Mouse (Mus musculus) brain, embryonic 14.5 days (tissue): Measurements from ENCODE around the gene Napa. TPM values are rescaled to one million over a fixed set of nuclear protein-coding genes. Genes with fewer than 3 reads are reported as not detected.
A peak's percentile ranks its signal among the peaks of the same experiment; 100 is the strongest.

Source experiments
- DNase-seq: peaks from one replicate; pipeline ENCODE4 v3.0.0-alpha.2; 2011; ENCODE audit warnings: low read depth
- CTCF ChIP-seq: fragments of 200-500 bp; IDR thresholded peaks from 2 replicates; pipeline ENCODE4 v1.5.1; 2012; ENCODE audit warnings: inconsistent platforms, mild to moderate bottlenecking, moderate library complexity, borderline replicate concordance; ENCODE audit not compliant: insufficient read depth, insufficient read length; ENCODE audit errors: extremely low read depth
- POLR2A ChIP-seq: fragments of 200-500 bp; IDR thresholded peaks from 2 replicates; pipeline ENCODE4 v1.6.1; 2012; ENCODE audit warnings: mild to moderate bottlenecking, inconsistent platforms, borderline replicate concordance; ENCODE audit not compliant: poor library complexity, insufficient read depth, insufficient read length, severe bottlenecking; ENCODE audit errors: extremely low read depth
- polyA plus RNA-seq: library from polyadenylated mRNA; depleted of rRNA; stranded (reverse); fragments of >200 nt; gene quantifications from 2 replicates; pipeline ENCODE4 v1.2.3, GENCODE M21; 2012

The Napa gene
- polyA plus RNA-seq, 1 experiment: 192 TPM

- no peak for DNase-seq
- TF ChIP-seq POLR2A (no peak), CTCF (no peak)
Measured at GRCm38 (mm10) chr7:16101081-16101480, 2.8 kb downstream of the Napa start.

GRCm38 (mm10) chr7:16101726-16102475, 3.6 kb downstream of the Napa start:
- DNase-seq: no peak
- TF ChIP-seq POLR2A: no peak
- TF ChIP-seq CTCF: no peak

- TF ChIP-seq POLR2A (no peak), CTCF (no peak)
- no peak for DNase-seq
Measured at GRCm38 (mm10) chr7:16102686-16103226, 4.5 kb downstream of the Napa start.

- peak; percentile 71 for DNase-seq
- TF ChIP-seq POLR2A: no peak
- TF ChIP-seq CTCF: no peak
Measured at GRCm38 (mm10) chr7:16103760-16104159, 5.5 kb downstream of the Napa start.

- no peak for TF ChIP-seq CTCF
- TF ChIP-seq POLR2A: no peak
Measured at GRCm38 (mm10) chr7:16104611-16105388, 6.5 kb downstream of the Napa start.

GRCm38 (mm10) chr7:16108886-16109542, 10.8 kb downstream of the Napa start:
- no peak for DNase-seq
- no peak for TF ChIP-seq CTCF
- no peak for TF ChIP-seq POLR2A

More at GRCm38 (mm10) chr7:16104611-16105388, 6.5 kb downstream of the Napa start:
- no peak for DNase-seq

- TF ChIP-seq POLR2A: no peak
- TF ChIP-seq CTCF: no peak
- no peak for DNase-seq
Measured at GRCm38 (mm10) chr7:16110158-16110557, 11.9 kb downstream of the Napa start.

- no peak for DNase-seq
- TF ChIP-seq POLR2A: no peak
- no peak for TF ChIP-seq CTCF
Measured at GRCm38 (mm10) chr7:16111284-16112090, 13.2 kb downstream of the Napa start.

GRCm38 (mm10) chr7:16116418-16116817, 18.2 kb downstream of the Napa start:
- TF ChIP-seq CTCF (no peak), POLR2A (no peak)
- DNase-seq: no peak

- no peak for TF ChIP-seq POLR2A
- no peak for TF ChIP-seq CTCF
- no peak for DNase-seq
Measured at GRCm38 (mm10) chr7:16117100-16117499, 18.8 kb downstream of the Napa start.
